Mouse (Mus musculus) myocyte (in vitro differentiated cells): ENCODE data around the gene Mxi1.

ENCODE experiments used
- CEBPB ChIP-seq: IDR thresholded peaks from 2 replicates; pipeline ENCODE4 v1.6.1; 2011; ENCODE audit warnings: mild to moderate bottlenecking, moderate library complexity; ENCODE audit not compliant: poor library complexity, insufficient read depth, severe bottlenecking
- E2F4 ChIP-seq: IDR thresholded peaks from one replicate; pipeline ENCODE4 v1.6.1; 2011; ENCODE audit warnings: mild to moderate bottlenecking, control low read depth, moderate library complexity; ENCODE audit not compliant: insufficient read depth
- MAX ChIP-seq: IDR thresholded peaks from one replicate; pipeline ENCODE4 v1.6.1; 2011; ENCODE audit warnings: low read depth, mild to moderate bottlenecking, control low read depth
- MYOD1 ChIP-seq, 3 experiments: IDR thresholded peaks; one replicate each; pipeline ENCODE4 v1.6.1; 2011; ENCODE audit warnings: control low read depth in 2 of 3, low read depth in 2 of 3, mild to moderate bottlenecking in 2 of 3, moderate library complexity in 1 of 3; ENCODE audit not compliant: insufficient read length in 2 of 3, control insufficient read depth in 1 of 3
- POLR2A ChIP-seq: IDR thresholded peaks from one replicate; pipeline ENCODE4 v1.6.1; 2011; ENCODE audit warnings: low read depth, mild to moderate bottlenecking, control low read depth, moderate library complexity; ENCODE audit not compliant: insufficient read length
- POLR2AphosphoS2 ChIP-seq: IDR thresholded peaks from one replicate; pipeline ENCODE4 v1.6.1; 2011; ENCODE audit warnings: low read depth, control low read depth; ENCODE audit not compliant: insufficient read length
- TCF12 ChIP-seq: IDR thresholded peaks from one replicate; pipeline ENCODE4 v1.6.1; 2011; ENCODE audit warnings: mild to moderate bottlenecking, control low read depth; ENCODE audit not compliant: poor library complexity, insufficient read depth, severe bottlenecking
- USF1 ChIP-seq: IDR thresholded peaks from one replicate; pipeline ENCODE4 v1.6.1; 2011; ENCODE audit warnings: low read depth, mild to moderate bottlenecking, control low read depth, moderate library complexity

DNA sequence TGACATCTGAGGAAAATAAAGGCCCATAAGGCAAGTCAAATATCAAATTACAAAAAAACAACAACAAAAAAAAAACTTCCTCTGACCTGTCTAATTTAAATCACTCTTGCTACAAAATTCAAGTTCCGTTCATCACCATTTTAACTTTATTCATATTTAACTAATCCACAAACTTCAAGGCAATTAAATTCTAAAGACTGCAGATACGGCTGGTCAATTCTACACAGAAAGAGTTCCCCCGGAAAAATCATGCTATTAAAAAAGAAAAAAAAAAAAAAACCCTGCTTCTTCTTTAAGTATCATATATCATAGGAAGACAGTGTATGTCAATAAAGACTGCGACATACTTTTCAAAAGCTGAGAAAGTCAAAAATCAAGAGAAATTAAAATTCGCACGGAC, 79.1 kb downstream of the Mxi1 start:
- TF ChIP-seq MYOD1 (IDR thresholded peaks at IDR 0.05; ENCODE audit: control insufficient read depth in 1 of 3, insufficient read length in 2 of 3, low read depth in 2 of 3), result no peak
- TF ChIP-seq CEBPB, result no peak
- TF ChIP-seq POLR2A, result no peak
- TF ChIP-seq TCF12, result no peak
- no peak for TF ChIP-seq POLR2AphosphoS2
- no peak for TF ChIP-seq MAX
- no peak for TF ChIP-seq E2F4
- no peak for TF ChIP-seq USF1
